Mouse (Mus musculus) intestine, embryonic 15.5 days (tissue): ENCODE measurements around the gene Kcnj16. TPM values are rescaled to one million over a fixed set of nuclear protein-coding genes. Genes with fewer than 3 reads are reported as not detected.

ENCODE experiments used
- ATAC-seq: fragments of 200-750 bp; cut with Nextera tagmentation; 2 replicates; pipeline ENCODE4 v1.8.0; 2017; ENCODE audit warnings: moderate TSS enrichment, moderate library complexity
- H3K27ac ChIP-seq: fragments of 300-500 bp; sonication (generic); 2 replicates; pipeline ENCODE4 v1.5.1; 2015; ENCODE audit warnings: mild to moderate bottlenecking, inconsistent platforms
- H3K27me3 ChIP-seq: fragments of 300-500 bp; sonication (generic); replicated peaks from 2 replicates; pipeline ENCODE4 v1.6.1; 2015; ENCODE audit warnings: inconsistent platforms
- H3K36me3 ChIP-seq: fragments of 300-500 bp; sonication (generic); 2 replicates; pipeline ENCODE4 v1.6.1; 2015; ENCODE audit warnings: inconsistent platforms
- H3K4me1 ChIP-seq: fragments of 300-500 bp; sonication (generic); replicated peaks from 2 replicates; pipeline ENCODE4 v1.6.1; 2015; ENCODE audit warnings: inconsistent platforms
- H3K4me2 ChIP-seq: fragments of 300-500 bp; sonication (generic); replicated peaks from 2 replicates; pipeline ENCODE4 v1.6.1; 2015; ENCODE audit warnings: mild to moderate bottlenecking, inconsistent platforms
- H3K4me3 ChIP-seq: fragments of 300-500 bp; sonication (generic); replicated peaks from 2 replicates; pipeline ENCODE4 v1.5.1; 2015; ENCODE audit warnings: inconsistent platforms
- H3K9ac ChIP-seq: fragments of 300-500 bp; sonication (generic); 2 replicates; pipeline ENCODE4 v1.6.1; 2015; ENCODE audit warnings: inconsistent platforms
- H3K9me3 ChIP-seq: fragments of 300-500 bp; sonication (generic); 2 replicates; pipeline ENCODE4 v1.6.1; 2016; ENCODE audit warnings: inconsistent platforms
- WGBS: fragments of 180-500 bp; shearing (Covaris S2); methylation state at CpG from one replicate; pipeline ENCODE4 v1.1.7; 2015; 5-methylcytosine and 5-hydroxymethylcytosine counted together
- polyA plus RNA-seq: library from polyadenylated mRNA; unstranded; fragments of >200 nt; fragmentation: Nextera tagmentation; extraction: Ambion mirVana; gene quantifications from 2 replicates; pipeline ENCODE4 v1.2.1, GENCODE M21; 2015

The Kcnj16 gene
- polyA plus RNA-seq, 1 experiment from 2014 or later = 0.14 TPM

GRCm38 (mm10) chr11:111005103-111005502 is 37.3 kb downstream of the Kcnj16 start:
- H3K4me1 ChIP-seq = no peaks in the 10 kb centered on the region
- 64% methylated on average over 3 of the region's 3 CpGs for WGBS
- no peak overlapping the region for H3K4me3 ChIP-seq
- no peaks in the 10 kb centered on the region for H3K27me3 ChIP-seq
- ATAC-seq = no peak
- H3K9ac ChIP-seq = no peak overlapping the region
- H3K9me3 ChIP-seq = no peaks in the 10 kb centered on the region
- no peak overlapping the region for H3K4me2 ChIP-seq
- H3K27ac ChIP-seq = no peak overlapping the region
- no peaks in the 10 kb centered on the region for H3K36me3 ChIP-seq

DNA sequence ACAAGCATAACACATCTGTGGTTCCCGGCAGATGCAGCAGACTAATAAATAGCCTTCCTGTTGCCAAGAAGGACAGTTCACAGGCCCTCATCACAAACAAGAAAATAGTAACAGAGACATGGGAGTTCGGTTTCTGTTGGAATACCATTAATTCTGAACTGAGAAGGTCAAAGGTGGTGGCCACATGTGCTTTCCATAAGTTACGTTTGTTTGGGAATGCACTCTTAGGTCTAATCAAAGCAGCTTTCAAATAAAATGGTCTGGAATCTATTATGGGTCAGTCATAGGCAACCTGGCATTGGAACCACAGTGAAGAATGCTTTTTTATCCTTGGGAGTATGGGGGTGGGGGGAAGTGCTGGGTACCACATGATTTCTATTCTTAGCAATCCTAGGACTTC is 41.6 kb downstream of the Kcnj16 start:
- 47% methylated on average over 3 of the region's 3 CpGs for WGBS
- Histone ChIP-seq H3K4me1 (no peaks in the 10 kb centered on the region), H3K4me2 (no peak overlapping the region), H3K9me3 (no peaks in the 10 kb centered on the region), H3K4me3 (no peak overlapping the region), H3K36me3 (no peaks in the 10 kb centered on the region), H3K27ac (no peak overlapping the region), H3K27me3 (no peaks in the 10 kb centered on the region), H3K9ac (no peak overlapping the region)
- ATAC-seq = no peak

DNA sequence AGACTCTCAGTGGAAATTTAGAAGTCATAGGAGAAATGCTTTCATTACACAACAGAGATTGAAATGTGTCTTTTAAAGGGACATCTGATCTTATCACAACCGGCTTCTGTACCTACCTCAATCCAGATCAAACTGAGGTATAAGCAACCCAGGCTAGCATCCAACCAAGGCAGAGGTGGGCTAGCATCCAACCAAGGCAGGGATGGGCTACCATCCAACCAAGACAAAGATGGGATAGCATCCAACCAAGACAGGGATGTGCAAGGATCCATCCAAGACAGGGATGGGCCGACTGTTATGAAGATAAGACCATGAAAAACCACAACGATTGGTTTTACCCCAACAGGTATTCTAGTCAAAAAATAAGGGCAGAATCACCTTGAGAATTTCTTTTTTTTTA is 48.4 kb downstream of the Kcnj16 start:
- no peaks in the 10 kb centered on the region for H3K4me1 ChIP-seq
- no peak for ATAC-seq
- H3K9me3 ChIP-seq = no peaks in the 10 kb centered on the region
- 94% methylated on average over 3 of the region's 3 CpGs for WGBS
- no peaks in the 10 kb centered on the region for H3K36me3 ChIP-seq
- H3K27me3 ChIP-seq = no peaks in the 10 kb centered on the region
- H3K4me2 ChIP-seq = no peak overlapping the region
- no peak overlapping the region for H3K9ac ChIP-seq
- no peak overlapping the region for H3K4me3 ChIP-seq
- H3K27ac ChIP-seq = no peak overlapping the region

- Histone ChIP-seq H3K27me3 (no peaks in the 10 kb centered on the region), H3K4me3 (no peak overlapping the region)
- ATAC-seq = no peak
These were observed 52.4 kb downstream of the Kcnj16 start for GRCm38 (mm10) chr11:111020211-111020610.

DNA sequence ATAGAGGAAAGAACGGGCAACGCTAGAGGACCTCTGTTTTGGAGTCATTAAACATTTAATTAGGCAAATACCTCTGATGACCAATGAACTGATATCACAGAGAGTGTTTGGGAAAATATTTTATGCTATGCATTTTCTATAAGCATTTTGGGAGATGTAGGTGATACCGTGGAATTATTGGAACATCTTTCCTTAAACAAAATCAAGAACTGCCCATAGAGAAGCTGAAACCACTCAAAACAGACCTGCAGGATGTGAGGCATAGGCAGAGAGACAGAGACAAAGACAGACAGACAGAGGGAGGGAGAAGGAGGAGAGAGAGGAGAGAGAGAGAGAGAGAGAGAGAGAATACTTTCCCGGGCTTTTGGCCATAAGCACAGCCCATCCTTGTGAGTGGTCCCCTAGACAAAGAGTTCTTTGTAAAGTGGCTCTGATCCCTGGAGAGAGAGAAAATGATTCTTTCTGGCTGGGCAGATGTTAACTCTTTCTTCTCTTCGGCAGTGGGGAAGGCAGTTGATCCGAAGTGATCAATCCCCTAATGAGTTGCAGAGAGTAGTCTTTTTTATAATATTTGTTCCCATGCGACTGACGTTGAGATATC is 54.9 kb downstream of the Kcnj16 start:
- 69% methylated on average over 8 of the region's 8 CpGs for WGBS
- Histone ChIP-seq H3K4me2 (no peak overlapping the region), H3K27ac (no peak overlapping the region), H3K4me1 (no peaks in the 10 kb centered on the region), H3K27me3 (no peaks in the 10 kb centered on the region), H3K9me3 (no peaks in the 10 kb centered on the region), H3K4me3 (no peak overlapping the region), H3K9ac (no peak overlapping the region), H3K36me3 (no peaks in the 10 kb centered on the region)
- no peak for ATAC-seq

More at GRCm38 (mm10) chr11:111020211-111020610, 52.4 kb downstream of the Kcnj16 start:
- WGBS = 63% methylated on average over 2 of the region's 2 CpGs
- Histone ChIP-seq H3K4me2 (no peak overlapping the region), H3K4me1 (no peaks in the 10 kb centered on the region), H3K27ac (no peak overlapping the region), H3K9me3 (no peaks in the 10 kb centered on the region), H3K36me3 (no peaks in the 10 kb centered on the region), H3K9ac (no peak overlapping the region)

GRCm38 (mm10) chr11:111042175-111042574 is 74.3 kb downstream of the Kcnj16 start:
- Histone ChIP-seq H3K4me3 (no peak overlapping the region), H3K4me1 (no peaks in the 10 kb centered on the region), H3K27me3 (no peaks in the 10 kb centered on the region), H3K9ac (no peak overlapping the region), H3K9me3 (no peaks in the 10 kb centered on the region), H3K4me2 (no peak overlapping the region), H3K27ac (no peak overlapping the region), H3K36me3 (no peaks in the 10 kb centered on the region)
- 50% methylated on average over 5 of the region's 5 CpGs for WGBS
- ATAC-seq = no peak

- Histone ChIP-seq H3K9me3 (no peaks in the 10 kb centered on the region), H3K27ac (no peak overlapping the region), H3K4me2 (no peak overlapping the region), H3K4me1 (no peaks in the 10 kb centered on the region), H3K9ac (no peak overlapping the region), H3K27me3 (no peaks in the 10 kb centered on the region), H3K4me3 (no peak overlapping the region), H3K36me3 (no peaks in the 10 kb centered on the region)
- no peak for ATAC-seq
- WGBS = 85% methylated on average over 4 of the region's 4 CpGs
These were observed 75.5 kb downstream of the Kcnj16 start for GRCm38 (mm10) chr11:111043298-111043697.

DNA sequence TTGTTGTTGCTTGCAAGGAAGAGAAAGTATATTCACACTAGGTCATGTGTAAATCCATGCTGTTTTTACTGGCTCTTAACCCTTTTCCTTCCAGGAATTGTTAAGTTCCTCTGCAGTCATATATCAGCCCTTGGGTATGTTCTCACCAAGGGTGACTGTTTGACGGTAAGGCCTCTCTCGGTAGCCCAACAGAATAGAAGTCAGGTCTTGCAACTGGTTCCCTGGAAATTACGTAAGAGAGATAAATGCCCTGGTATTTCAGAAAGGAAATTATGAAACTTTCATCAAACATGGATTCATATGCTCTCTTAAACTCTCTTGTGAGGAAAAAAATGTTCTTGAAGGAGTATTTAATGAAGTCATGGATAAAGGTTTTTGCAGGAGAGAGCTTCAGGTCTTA is 86.4 kb downstream of the Kcnj16 start:
- Histone ChIP-seq H3K9me3 (no peaks in the 10 kb centered on the region), H3K27ac (no peak overlapping the region), H3K27me3 (no peaks in the 10 kb centered on the region), H3K9ac (no peak overlapping the region), H3K4me1 (no peaks in the 10 kb centered on the region), H3K4me2 (no peak overlapping the region), H3K4me3 (no peak overlapping the region), H3K36me3 (no peaks in the 10 kb centered on the region)
- ATAC-seq = no peak
- WGBS = 76% methylated on average over 3 of the region's 3 CpGs

- ATAC-seq = no peak
- no peak overlapping the region for H3K4me3 ChIP-seq
- H3K4me1 ChIP-seq = no peaks in the 10 kb centered on the region
- H3K4me2 ChIP-seq = no peak overlapping the region
- WGBS = 89% methylated on average over 8 of the region's 8 CpGs
- H3K9me3 ChIP-seq = no peaks in the 10 kb centered on the region
- H3K9ac ChIP-seq = no peak overlapping the region
- H3K27ac ChIP-seq = no peak overlapping the region
- H3K27me3 ChIP-seq = no peaks in the 10 kb centered on the region
- no peaks in the 10 kb centered on the region for H3K36me3 ChIP-seq
These were observed 87.3 kb downstream of the Kcnj16 start for GRCm38 (mm10) chr11:111054854-111055822.

DNA sequence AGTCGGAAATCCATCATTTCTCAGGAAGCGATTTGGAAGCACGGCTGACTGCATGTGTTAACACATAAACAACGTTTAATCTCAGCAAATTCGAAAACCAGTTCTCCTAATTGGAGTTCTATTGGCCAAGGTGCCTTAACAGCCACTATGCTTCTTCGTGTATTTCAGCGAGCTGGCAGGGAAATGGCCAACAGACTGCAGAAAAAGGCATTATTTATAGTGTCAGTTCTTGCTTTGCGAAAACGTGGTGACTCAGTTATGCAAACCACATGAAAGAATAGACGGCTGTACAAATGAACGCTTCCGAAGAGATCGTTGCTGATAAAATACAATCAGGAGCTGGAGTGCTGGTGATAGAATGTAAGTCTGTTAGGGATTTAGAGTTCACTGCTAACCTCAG is 88.2 kb downstream of the Kcnj16 start:
- Histone ChIP-seq H3K4me2 (no peak overlapping the region), H3K9ac (no peak overlapping the region), H3K36me3 (no peaks in the 10 kb centered on the region), H3K27ac (no peak overlapping the region), H3K4me3 (no peak overlapping the region), H3K27me3 (no peaks in the 10 kb centered on the region), H3K9me3 (no peaks in the 10 kb centered on the region), H3K4me1 (no peaks in the 10 kb centered on the region)
- no peak for ATAC-seq
- whole genome bisulfite sequencing = 71% methylated on average over 13 of the region's 13 CpGs

DNA sequence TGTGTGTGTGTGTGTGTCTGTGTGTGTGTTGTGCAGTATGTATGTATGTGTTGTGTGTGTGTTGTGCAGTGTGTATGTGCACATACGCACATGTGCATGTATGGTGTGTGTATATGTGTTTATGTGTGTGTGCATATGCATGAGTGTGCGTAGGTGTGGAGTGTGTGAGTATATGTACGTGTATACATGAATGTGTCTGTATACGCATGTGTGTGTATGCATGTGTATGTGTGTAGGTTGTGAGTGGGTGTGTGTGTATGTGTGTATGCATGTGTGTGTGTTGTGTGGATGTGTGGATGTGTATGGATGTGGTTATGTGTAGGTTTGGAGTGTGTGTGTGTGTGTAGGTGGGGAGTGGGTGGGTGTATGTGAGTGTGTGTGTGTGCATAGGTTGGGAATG is 89.6 kb downstream of the Kcnj16 start:
- Histone ChIP-seq H3K4me3 (no peak overlapping the region), H3K4me1 (no peaks in the 10 kb centered on the region), H3K9ac (no peak overlapping the region), H3K4me2 (no peak overlapping the region), H3K36me3 (no peaks in the 10 kb centered on the region), H3K27ac (no peak overlapping the region), H3K9me3 (no peaks in the 10 kb centered on the region), H3K27me3 (no peaks in the 10 kb centered on the region)
- WGBS = 98% methylated on average over 4 of the region's 4 CpGs
- no peak for ATAC-seq

DNA sequence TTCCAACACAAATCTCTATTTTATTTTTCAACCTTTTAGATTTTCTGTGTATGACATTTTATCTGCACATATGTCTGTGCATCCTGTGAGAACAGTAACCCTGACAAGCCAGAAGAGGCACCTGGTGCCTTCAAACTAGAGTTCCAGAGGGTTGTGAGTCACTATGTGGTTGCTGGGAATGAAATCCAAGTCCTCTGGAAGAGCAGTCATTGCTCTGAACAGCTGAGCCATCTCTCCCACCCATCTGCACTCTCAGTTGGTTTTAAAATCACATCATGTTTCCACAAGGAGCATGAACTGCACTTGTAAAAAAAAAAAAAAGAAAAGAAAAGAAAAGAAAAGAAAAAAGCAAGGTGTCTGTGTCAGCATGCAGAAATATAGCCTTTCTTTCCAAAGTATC is 91.6 kb downstream of the Kcnj16 start:
- Histone ChIP-seq H3K9me3 (no peaks in the 10 kb centered on the region), H3K9ac (no peak overlapping the region), H3K4me3 (no peak overlapping the region), H3K27me3 (no peaks in the 10 kb centered on the region), H3K27ac (no peak overlapping the region), H3K4me2 (no peak overlapping the region), H3K4me1 (no peaks in the 10 kb centered on the region), H3K36me3 (no peaks in the 10 kb centered on the region)
- ATAC-seq = no peak

DNA sequence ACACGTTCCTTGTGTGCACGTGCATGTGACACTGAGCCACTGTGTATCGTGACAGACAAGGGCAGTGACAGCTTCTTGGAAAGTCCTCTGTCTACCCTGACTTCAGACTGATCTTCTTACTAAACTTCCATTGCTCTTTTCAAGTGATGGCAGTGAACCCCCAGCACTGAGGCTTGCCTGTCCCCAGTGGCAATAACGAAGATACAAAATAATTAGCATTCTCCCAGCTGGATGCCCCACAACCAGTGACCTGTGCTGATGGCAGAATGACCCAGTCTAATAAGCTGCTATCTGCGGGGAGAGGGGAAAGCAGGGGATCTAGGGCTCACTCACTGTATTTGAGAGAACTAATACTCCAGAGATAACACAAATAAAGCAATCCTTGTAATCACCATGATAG is 92.4 kb downstream of the Kcnj16 start:
- Histone ChIP-seq H3K9me3 (no peaks in the 10 kb centered on the region), H3K36me3 (no peaks in the 10 kb centered on the region), H3K27me3 (no peaks in the 10 kb centered on the region), H3K27ac (no peak overlapping the region), H3K4me2 (no peak overlapping the region), H3K4me1 (no peaks in the 10 kb centered on the region), H3K4me3 (no peak overlapping the region), H3K9ac (no peak overlapping the region)
- no peak for ATAC-seq
- WGBS = 65% methylated on average over 5 of the region's 5 CpGs
